Mouse (Mus musculus) liver, embryonic 14.5 days (tissue): ENCODE results near the gene Lclat1.

Experiments
- CTCF ChIP-seq: IDR thresholded peaks from 2 replicates; pipeline ENCODE4 v1.5.1; 2016; ENCODE audit warnings: antibody characterized with exemption, low read depth, control low read depth
- EP300 ChIP-seq: IDR thresholded peaks from 2 replicates; pipeline ENCODE4 v1.6.1; 2016; ENCODE audit warnings: antibody characterized with exemption, low read depth

DNA sequence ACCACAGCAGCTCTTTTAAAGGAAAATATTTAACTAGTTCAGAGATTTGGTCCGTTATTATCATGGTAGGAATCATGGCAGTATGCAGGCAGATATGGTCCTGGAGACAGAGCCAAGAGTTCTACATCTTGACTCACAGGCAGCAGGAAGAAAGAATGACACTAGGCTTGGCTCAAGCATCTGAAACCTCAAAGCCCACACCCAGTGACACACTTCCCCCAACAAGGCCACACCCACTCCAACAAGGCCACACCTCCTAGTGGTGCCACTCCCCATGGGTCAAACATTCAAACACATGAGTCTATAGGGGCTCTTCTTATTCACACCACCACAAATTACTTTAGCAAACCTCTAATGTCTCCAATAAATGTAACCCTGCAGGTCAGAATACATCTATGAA is 45.1 kb upstream of the Lclat1 start:
- TF ChIP-seq EP300 (no peak), CTCF (no peak)
